Mouse (Mus musculus): Measurements from ENCODE around the gene Bmpr2.
A peak's percentile ranks its signal among the peaks of the same experiment; 100 is the strongest.

Gene Bmpr2

GRCm38 (mm10) chr1:59901082-59901876 lies 138.1 kb downstream of the Bmpr2 start:
- DNase-seq = no peak

GRCm38 (mm10) chr1:59902634-59903033 lies 139.4 kb downstream of the Bmpr2 start:
- peak; percentile 50 to 84 for DNase-seq

- DNase-seq = no peak
Observed at GRCm38 (mm10) chr1:59904630-59905295, 141.6 kb downstream of the Bmpr2 start.

GRCm38 (mm10) chr1:59905916-59906315 lies 142.7 kb downstream of the Bmpr2 start:
- DNase-seq = no peak

- no peak for DNase-seq
Observed at GRCm38 (mm10) chr1:59906819-59907521, 143.8 kb downstream of the Bmpr2 start.

- DNase-seq = peak in 1 of 2 experiments; percentile 51
Observed at GRCm38 (mm10) chr1:59907700-59908099, 144.5 kb downstream of the Bmpr2 start.

GRCm38 (mm10) chr1:59910941-59911340 lies 147.7 kb downstream of the Bmpr2 start:
- no peak for DNase-seq

GRCm38 (mm10) chr1:59912413-59913157 lies 149.4 kb downstream of the Bmpr2 start, which contains the start of gene Fam117b:
Gene Fam117b, plus strand, starts transcription at chr1:59913006.
- DNase-seq = peak; percentile 99

GRCm38 (mm10) chr1:59913195-59913868 lies 150.1 kb downstream of the Bmpr2 start:
- peak in 1 of 2 experiments; percentile 27 for DNase-seq

GRCm38 (mm10) chr1:59913869-59914225 lies 150.6 kb downstream of the Bmpr2 start:
- DNase-seq = peak; percentile 35 to 67

- no peak for DNase-seq
Observed at GRCm38 (mm10) chr1:59914799-59915198, 151.6 kb downstream of the Bmpr2 start.

GRCm38 (mm10) chr1:59915843-59916610 lies 152.8 kb downstream of the Bmpr2 start:
- no peak for DNase-seq

- DNase-seq = no peak
Observed at GRCm38 (mm10) chr1:59917401-59917800, 154.2 kb downstream of the Bmpr2 start.

GRCm38 (mm10) chr1:59918075-59918474 lies 154.9 kb downstream of the Bmpr2 start:
- no peak for DNase-seq

GRCm38 (mm10) chr1:59923201-59923600 lies 160.0 kb downstream of the Bmpr2 start:
- no peak for DNase-seq

GRCm38 (mm10) chr1:59923673-59924072 lies 160.5 kb downstream of the Bmpr2 start:
- no peak for DNase-seq

GRCm38 (mm10) chr1:59924411-59924810 lies 161.2 kb downstream of the Bmpr2 start:
- no peak for DNase-seq

GRCm38 (mm10) chr1:59926021-59926672 lies 162.9 kb downstream of the Bmpr2 start:
- DNase-seq = no peak

- DNase-seq = no peak
Observed at GRCm38 (mm10) chr1:59927131-59927680, 164.0 kb downstream of the Bmpr2 start.

All from kidney, postnatal 25 days (tissue).